Mouse (Mus musculus) liver, embryonic 12.5 days (tissue): ENCODE results near the gene Pdzph1. TPM values are rescaled to one million over a fixed set of nuclear protein-coding genes. Genes with fewer than 3 reads are reported as not detected.

ENCODE experiments used
- ATAC-seq: fragments of 200-750 bp; cut with Nextera tagmentation; 2 replicates; pipeline ENCODE4 v1.8.0; 2017; ENCODE audit warnings: moderate number of reproducible peaks, mild to moderate bottlenecking, moderate library complexity
- H3K27ac ChIP-seq: fragments of 300-500 bp; sonication (generic); 2 replicates; pipeline ENCODE4 v1.5.1; 2016; ENCODE audit warnings: mild to moderate bottlenecking
- H3K27me3 ChIP-seq: fragments of 300-500 bp; sonication (generic); replicated peaks from 2 replicates; pipeline ENCODE4 v1.6.1; 2016; ENCODE audit warnings: mild to moderate bottlenecking, moderate library complexity
- H3K36me3 ChIP-seq: fragments of 300-500 bp; sonication (generic); 2 replicates; pipeline ENCODE4 v1.6.1; 2016; ENCODE audit warnings: mild to moderate bottlenecking, moderate library complexity
- H3K4me1 ChIP-seq: fragments of 300-500 bp; sonication (generic); 2 replicates; pipeline ENCODE4 v1.6.1; 2016
- H3K4me2 ChIP-seq: fragments of 300-500 bp; sonication (generic); 2 replicates; pipeline ENCODE4 v1.6.1; 2016; ENCODE audit warnings: mild to moderate bottlenecking, moderate library complexity
- H3K4me3 ChIP-seq: fragments of 300-500 bp; sonication (generic); 2 replicates; pipeline ENCODE4 v1.5.1; 2016; ENCODE audit warnings: mild to moderate bottlenecking, moderate library complexity
- H3K9ac ChIP-seq: fragments of 300-500 bp; sonication (generic); 2 replicates; pipeline ENCODE4 v1.6.1; 2016; ENCODE audit warnings: mild to moderate bottlenecking, moderate library complexity
- H3K9me3 ChIP-seq: fragments of 300-500 bp; sonication (generic); replicated peaks from 2 replicates; pipeline ENCODE4 v1.6.1; 2016; ENCODE audit warnings: mild to moderate bottlenecking, moderate library complexity
- WGBS: fragments of 180-500 bp; shearing (Covaris S2); methylation state at CpG from one replicate; pipeline ENCODE4 v1.1.7; 2016; ENCODE audit not compliant: insufficient replicate concordance; 5-methylcytosine and 5-hydroxymethylcytosine counted together
- polyA plus RNA-seq: library from polyadenylated mRNA; unstranded; fragments of >200 nt; fragmentation: Nextera tagmentation; extraction: Ambion mirVana; gene quantifications from 2 replicates; pipeline ENCODE4 v1.2.1, GENCODE M21; 2016

Pdzph1 gene
- polyA plus RNA-seq, 1 experiment from 2014 or later: 0.93 TPM

DNA sequence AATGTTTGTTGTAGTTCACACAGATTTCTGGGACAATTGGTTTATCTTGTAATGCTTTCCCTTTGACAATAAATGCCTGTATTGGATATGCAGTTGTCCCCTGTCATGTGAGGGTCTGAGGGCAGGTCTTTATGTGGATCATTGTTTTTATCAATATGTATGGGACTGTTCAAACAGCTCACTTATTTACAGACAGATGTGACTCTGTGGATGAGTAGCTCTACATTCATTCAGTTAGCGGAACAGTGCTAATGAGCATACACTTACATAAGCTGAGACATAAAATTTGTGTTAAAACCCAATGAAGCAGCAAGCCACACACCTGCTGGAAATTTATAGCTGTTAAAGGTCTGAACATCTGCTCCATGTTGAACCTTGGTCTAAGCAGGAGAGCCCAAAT lies 34.1 kb downstream of the Pdzph1 start:
- H3K4me2 ChIP-seq: no peak overlapping the region
- H3K4me1 ChIP-seq: no peaks in the 10 kb centered on the region
- no peak overlapping the region for H3K27ac ChIP-seq
- no peak for ATAC-seq
- no peaks in the 10 kb centered on the region for H3K27me3 ChIP-seq
- 89% methylated on average over 1 of the region's 1 CpGs for WGBS
- H3K9me3 ChIP-seq: no peaks in the 10 kb centered on the region
- H3K9ac ChIP-seq: no peak overlapping the region
- H3K36me3 ChIP-seq: no peaks in the 10 kb centered on the region
- no peak overlapping the region for H3K4me3 ChIP-seq

DNA sequence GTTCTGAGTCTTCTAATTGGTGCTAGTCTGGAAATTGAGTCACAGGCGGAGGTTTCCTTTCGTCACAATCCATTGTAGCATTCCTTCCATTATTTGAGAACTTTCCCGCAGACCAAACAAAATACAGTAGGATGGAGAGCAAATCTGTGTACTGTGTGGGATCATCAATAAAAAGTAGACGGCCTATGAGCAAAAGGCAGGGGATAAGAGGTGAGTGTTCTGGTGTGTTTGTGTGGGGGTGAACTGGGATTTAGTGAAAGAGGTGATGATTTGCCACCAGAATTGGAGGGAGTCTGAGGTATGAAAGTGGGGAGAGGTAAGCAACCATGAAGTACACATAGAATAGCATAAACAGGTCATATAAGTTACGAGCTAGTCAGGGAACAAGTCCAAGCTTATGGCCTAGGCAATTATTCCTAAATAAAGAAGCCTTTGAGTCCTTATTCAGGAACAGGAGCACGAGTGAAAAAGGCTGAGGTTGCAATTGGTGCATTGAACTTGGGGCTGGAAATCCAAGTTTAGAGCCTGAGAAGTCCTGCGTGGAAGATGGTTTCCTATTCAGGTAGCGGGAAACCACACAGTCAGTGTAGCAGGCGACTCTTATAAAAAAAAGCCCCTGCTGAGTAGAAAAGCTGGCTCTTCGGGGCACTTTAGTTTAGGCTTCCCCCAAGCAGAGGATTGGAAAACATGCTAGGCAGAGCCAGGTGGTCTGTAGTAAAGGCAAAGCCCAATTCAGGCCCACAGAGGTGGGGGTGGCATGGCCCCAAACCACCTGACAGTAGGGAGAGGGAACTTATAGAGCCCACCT lies 48.0 kb downstream of the Pdzph1 start:
- H3K36me3 ChIP-seq: no peaks in the 10 kb centered on the region
- H3K9me3 ChIP-seq: no peaks in the 10 kb centered on the region
- no peaks in the 10 kb centered on the region for H3K4me1 ChIP-seq
- no peak for ATAC-seq
- no peak overlapping the region for H3K27ac ChIP-seq
- no peak overlapping the region for H3K4me2 ChIP-seq
- no peak overlapping the region for H3K4me3 ChIP-seq
- H3K9ac ChIP-seq: no peak overlapping the region
- H3K27me3 ChIP-seq: no peaks in the 10 kb centered on the region
- 71% methylated on average over 10 of the region's 10 CpGs for WGBS

DNA sequence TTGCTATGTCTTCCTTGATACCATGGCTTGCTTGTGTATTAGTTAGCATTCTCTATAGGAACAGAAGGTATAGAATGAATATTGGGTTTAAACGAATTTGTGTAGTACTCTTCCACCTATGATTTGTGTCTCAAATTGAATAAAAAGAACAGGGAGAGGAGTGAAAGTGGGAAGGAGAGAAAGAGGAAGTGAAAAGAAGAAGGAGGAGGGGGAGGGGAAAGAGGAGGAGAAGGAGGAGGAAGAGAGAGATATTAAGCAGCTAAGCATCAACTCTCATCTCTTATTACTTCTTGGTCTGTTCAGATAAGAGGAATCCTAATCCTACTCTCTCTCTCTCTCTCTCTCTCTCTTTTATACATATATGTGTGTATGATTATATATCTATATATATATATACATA lies 52.6 kb downstream of the Pdzph1 start:
- no peaks in the 10 kb centered on the region for H3K27me3 ChIP-seq
- H3K9me3 ChIP-seq: no peaks in the 10 kb centered on the region
- no peaks in the 10 kb centered on the region for H3K36me3 ChIP-seq
- ATAC-seq: no peak
- no peak overlapping the region for H3K4me3 ChIP-seq
- no peak overlapping the region for H3K9ac ChIP-seq
- H3K27ac ChIP-seq: no peak overlapping the region
- no peak overlapping the region for H3K4me2 ChIP-seq
- 53% methylated on average over 1 of the region's 1 CpGs for WGBS
- H3K4me1 ChIP-seq: peaks cover 3% of the 10 kb centered on the region; the same call in 1 of the 2 replicates

DNA sequence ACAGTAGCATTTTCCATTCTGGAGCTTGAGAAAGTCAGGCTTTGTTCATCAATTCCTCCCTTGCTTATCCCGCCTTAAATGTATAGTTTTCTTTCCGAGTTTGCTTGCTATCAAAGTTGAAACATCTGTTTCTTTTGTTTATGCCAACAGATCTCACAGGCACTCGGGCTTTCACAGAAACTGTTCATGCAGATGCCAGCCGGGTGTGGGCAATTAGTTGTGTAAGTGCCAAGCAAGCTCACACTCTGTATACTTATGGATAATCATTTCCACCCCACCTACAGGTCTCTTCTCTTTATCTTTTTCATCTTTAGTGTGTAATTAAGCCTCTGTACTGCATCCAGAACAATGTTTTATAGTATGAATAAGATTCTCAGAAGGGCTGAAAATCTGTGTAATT lies 53.6 kb downstream of the Pdzph1 start:
- ATAC-seq: no peak

DNA sequence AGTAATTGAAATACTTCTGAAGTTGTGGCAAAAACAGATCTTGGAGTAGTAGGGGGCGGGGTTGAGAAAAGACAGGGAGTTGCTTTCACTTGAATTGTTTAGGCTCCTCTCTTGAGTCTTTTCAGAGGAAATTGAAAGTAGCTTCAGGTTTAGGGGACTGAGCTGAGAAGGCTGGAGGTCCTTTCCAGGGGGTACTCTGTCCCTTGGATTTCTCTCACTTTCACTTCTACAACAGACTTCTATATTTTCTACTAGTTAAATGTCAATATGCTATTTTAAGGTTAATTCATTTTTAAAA lies 58.2 kb downstream of the Pdzph1 start:
- Histone ChIP-seq H3K9ac (no peak overlapping the region), H3K4me2 (no peak overlapping the region), H3K4me1 (peaks cover 19% of the 10 kb centered on the region; the same call in 1 of the 2 replicates), H3K27ac (no peak overlapping the region), H3K9me3 (no peaks in the 10 kb centered on the region), H3K36me3 (no peaks in the 10 kb centered on the region), H3K4me3 (no peak overlapping the region), H3K27me3 (no peaks in the 10 kb centered on the region)
- ATAC-seq: no peak
- 44% methylated on average over 1 of the region's 1 CpGs for WGBS

More for the DNA sequence above, 53.6 kb downstream of the Pdzph1 start:
- H3K4me3 ChIP-seq: no peak overlapping the region
- H3K36me3 ChIP-seq: no peaks in the 10 kb centered on the region
- H3K4me1 ChIP-seq: peaks cover 6% of the 10 kb centered on the region; the same call in 1 of the 2 replicates
- H3K4me2 ChIP-seq: no peak overlapping the region
- WGBS: 39% methylated on average over 4 of the region's 4 CpGs
- H3K9ac ChIP-seq: no peak overlapping the region
- H3K9me3 ChIP-seq: no peaks in the 10 kb centered on the region
- no peak overlapping the region for H3K27ac ChIP-seq
- H3K27me3 ChIP-seq: no peaks in the 10 kb centered on the region

DNA sequence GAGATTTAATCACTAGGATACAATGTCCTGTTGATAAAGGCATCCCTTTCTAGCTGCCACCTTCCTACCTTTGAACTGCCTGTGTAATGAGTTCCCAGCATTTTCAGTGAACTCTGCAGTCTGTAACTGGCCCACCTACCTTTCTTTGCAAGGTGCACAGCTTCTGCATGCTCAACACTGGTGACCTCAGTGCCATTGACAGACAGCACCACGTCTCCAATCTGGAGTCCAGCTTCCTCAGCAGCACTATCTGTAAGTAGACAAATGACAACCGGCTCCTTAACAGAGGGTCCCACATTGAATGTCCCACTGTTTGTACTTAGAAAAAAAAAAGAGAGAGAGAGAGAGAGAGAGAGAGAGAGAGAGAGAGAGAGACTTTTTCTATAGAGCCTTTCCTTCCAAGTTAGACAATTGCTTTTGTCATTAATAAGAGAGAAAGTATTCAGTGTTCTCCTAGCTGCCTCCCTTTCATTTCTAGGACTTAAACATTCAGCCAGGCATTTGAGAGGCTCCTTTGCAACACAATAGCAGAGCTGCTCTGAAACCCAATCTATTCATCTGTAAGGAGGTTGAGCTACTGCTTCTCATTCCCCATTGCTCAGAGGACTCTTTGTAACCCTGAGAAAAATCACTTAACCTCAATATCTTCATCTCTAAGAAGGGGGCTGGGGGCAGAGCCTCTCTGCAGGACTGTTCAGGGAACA lies 58.7 kb downstream of the Pdzph1 start:
- H3K4me3 ChIP-seq: no peak overlapping the region
- no peak for ATAC-seq
- no peaks in the 10 kb centered on the region for H3K9me3 ChIP-seq
- H3K27ac ChIP-seq: no peak overlapping the region
- 12% methylated on average over 2 of the region's 2 CpGs for WGBS
- H3K4me2 ChIP-seq: no peak overlapping the region
- H3K36me3 ChIP-seq: no peaks in the 10 kb centered on the region
- no peak overlapping the region for H3K9ac ChIP-seq
- H3K27me3 ChIP-seq: no peaks in the 10 kb centered on the region
- peaks cover 17% of the 10 kb centered on the region; the same call in 1 of the 2 replicates for H3K4me1 ChIP-seq

DNA sequence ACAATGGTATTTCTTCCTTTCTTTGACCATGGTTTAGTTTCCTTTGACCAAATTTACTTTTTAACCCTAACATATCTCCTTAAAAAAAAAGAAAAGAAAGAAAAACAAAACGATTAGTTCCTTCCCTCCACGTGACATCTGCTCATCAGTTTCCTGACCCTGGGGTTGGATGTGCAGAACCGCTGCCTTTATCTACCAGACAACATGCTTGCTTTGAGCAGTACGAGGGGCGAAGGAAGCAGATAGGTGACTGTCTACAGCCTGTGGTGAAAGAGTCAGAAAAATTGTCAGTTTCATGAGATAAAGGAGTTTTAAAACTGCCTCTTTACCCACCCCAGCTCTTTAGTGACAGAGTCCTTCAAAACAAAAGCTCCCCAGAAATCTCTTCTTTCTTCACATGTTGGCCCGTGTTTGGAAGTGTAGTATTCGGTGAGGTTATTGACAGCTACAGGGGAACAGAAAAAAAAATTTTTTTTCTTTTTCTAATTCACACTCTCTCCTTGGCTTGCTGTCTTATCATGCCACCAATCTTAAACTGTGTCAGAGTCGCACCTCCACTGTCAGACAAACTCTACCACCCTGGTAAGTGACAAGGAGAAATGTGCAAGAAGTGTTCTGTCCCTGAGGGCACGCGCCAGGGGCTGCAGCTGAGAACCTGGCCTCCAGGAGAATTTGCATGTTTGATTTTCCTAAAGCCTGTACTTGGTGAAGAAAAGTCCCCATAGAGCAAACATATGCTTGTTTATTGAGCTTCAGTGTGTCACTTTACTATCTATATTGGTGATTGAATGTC lies 66.2 kb downstream of the Pdzph1 start:
- ATAC-seq: peak; percentile 95
- H3K27ac ChIP-seq: peak overlapping the region; percentile 84

DNA sequence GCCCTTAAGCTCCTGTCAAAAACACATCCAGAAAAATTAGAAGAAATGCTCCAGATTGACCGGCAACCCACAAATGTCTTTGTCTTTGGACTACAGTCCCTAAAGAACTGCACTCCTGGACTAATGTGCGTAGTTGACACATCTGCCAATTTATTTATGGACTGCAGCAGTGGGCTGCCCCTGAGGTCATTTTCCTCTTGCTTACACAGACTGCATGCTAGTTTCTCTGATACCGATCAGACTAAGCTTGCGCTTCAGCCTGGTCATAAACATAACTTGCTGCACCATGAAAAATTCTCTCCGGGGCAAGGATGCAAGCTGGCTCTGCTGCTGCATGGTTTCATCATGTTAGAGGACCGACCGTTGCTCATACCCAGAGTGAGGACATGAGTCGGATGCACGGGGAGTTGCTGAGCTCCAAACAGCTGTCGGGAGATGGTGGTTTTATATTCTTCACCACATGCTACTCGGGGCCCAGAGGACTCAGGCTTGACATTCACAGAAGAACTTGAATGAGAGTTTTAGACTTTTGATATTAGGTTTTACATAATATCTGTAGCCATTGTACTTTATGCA lies 67.2 kb downstream of the Pdzph1 start:
- Histone ChIP-seq H3K27ac (peak overlapping the region; percentile 84; the same call in 1 of the 2 replicates), H3K4me2 (peak overlapping the region; percentile 51), H3K4me3 (no peak overlapping the region)

More for the DNA sequence above, 66.2 kb downstream of the Pdzph1 start:
- Histone ChIP-seq H3K9ac (peak overlapping the region; percentile 34; the same call in 1 of the 2 replicates), H3K4me3 (peak overlapping the region; percentile 20; the same call in 1 of the 2 replicates), H3K4me2 (peak overlapping the region; percentile 51), H3K27me3 (no peaks in the 10 kb centered on the region), H3K9me3 (no peaks in the 10 kb centered on the region), H3K36me3 (no peaks in the 10 kb centered on the region), H3K4me1 (peaks cover 36% of the 10 kb centered on the region)
- WGBS: 19% methylated on average over 10 of the region's 10 CpGs

DNA sequence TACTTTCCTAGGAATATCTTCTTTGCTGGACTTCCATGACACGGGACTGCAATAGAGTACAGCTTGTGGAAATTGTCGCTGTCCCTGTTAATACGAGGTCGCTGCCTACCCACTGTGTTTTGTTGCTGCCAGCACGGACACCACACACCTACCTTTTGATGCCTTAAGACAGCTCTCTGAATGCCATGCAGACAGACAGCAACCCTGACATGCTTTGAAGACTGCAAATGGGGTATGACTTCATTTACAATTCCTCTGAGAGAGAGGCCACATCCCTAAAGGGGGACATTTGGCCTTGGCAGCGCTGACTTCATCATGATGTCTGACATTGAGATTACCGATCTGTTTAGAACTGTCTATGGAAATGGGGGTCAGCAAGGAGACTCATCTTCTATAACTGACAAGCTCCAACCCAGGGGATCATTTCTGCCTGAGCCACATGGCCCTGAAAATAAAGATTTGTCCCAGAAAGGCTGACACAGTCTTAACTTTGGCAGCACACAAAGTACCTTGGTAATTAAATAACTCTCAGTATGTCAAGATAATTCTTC lies 67.8 kb downstream of the Pdzph1 start:
- Histone ChIP-seq H3K4me2 (no peak overlapping the region), H3K27me3 (no peaks in the 10 kb centered on the region), H3K27ac (no peak overlapping the region), H3K4me1 (peaks cover 36% of the 10 kb centered on the region), H3K9ac (no peak overlapping the region), H3K36me3 (no peaks in the 10 kb centered on the region), H3K9me3 (no peaks in the 10 kb centered on the region), H3K4me3 (no peak overlapping the region)
- no peak for ATAC-seq
- 55% methylated on average over 7 of the region's 7 CpGs for WGBS

More for the DNA sequence above, 67.2 kb downstream of the Pdzph1 start:
- H3K9me3 ChIP-seq: no peaks in the 10 kb centered on the region
- no peaks in the 10 kb centered on the region for H3K36me3 ChIP-seq
- H3K9ac ChIP-seq: no peak overlapping the region
- 35% methylated on average over 11 of the region's 11 CpGs for WGBS
- peak; percentile 20; the same call in 1 of the 2 replicates for ATAC-seq
- no peaks in the 10 kb centered on the region for H3K27me3 ChIP-seq
- peaks cover 36% of the 10 kb centered on the region for H3K4me1 ChIP-seq

DNA sequence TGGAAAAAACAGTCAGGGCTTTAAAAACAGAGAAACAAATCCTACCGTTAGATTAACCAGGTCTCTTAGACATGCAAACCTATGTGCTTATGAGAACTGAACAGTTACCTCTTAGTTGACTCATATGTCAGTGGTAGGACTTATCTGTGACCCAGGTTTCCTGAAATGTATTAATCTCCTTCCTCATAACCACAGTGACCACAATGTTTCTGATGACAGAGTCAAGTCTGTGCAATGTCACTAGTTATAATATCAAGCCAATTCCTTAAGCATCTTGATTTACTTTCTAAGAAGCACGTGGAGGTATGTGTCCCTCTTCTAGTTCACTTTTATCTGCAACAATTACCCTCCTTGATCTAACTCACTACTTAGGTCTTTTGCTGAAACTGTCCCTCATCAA lies 68.4 kb downstream of the Pdzph1 start:
- 32% methylated on average over 2 of the region's 2 CpGs for WGBS
- H3K9me3 ChIP-seq: no peaks in the 10 kb centered on the region
- H3K4me1 ChIP-seq: peaks cover 36% of the 10 kb centered on the region
- no peak overlapping the region for H3K9ac ChIP-seq
- H3K27ac ChIP-seq: peak overlapping the region; percentile 48; the same call in 1 of the 2 replicates
- no peak overlapping the region for H3K4me3 ChIP-seq
- no peak overlapping the region for H3K4me2 ChIP-seq
- H3K27me3 ChIP-seq: no peaks in the 10 kb centered on the region
- peak; percentile 18; the same call in 1 of the 2 replicates for ATAC-seq
- no peaks in the 10 kb centered on the region for H3K36me3 ChIP-seq

DNA sequence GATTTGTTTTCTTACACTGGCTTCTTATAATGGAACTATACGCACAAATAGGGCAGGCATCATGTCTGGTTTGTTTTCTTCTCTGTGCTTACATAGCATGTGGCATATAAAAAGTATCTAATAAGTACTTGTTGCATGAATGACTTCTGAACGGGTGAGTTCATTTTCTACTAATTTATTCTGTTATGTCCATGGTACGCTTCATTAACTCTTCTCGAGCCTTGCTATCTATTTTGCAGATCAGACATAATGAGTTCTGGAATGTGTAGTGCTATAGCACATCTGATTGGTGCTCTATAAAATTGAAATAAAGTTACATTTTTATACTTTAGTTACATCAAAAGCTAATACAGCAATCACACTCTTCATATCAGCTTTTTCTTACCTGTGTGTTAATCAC lies 71.2 kb downstream of the Pdzph1 start:
- H3K27ac ChIP-seq: no peak overlapping the region
- WGBS: 68% methylated on average over 4 of the region's 4 CpGs
- H3K4me2 ChIP-seq: no peak overlapping the region
- no peak overlapping the region for H3K4me3 ChIP-seq
- H3K27me3 ChIP-seq: no peaks in the 10 kb centered on the region
- no peaks in the 10 kb centered on the region for H3K36me3 ChIP-seq
- no peaks in the 10 kb centered on the region for H3K9me3 ChIP-seq
- ATAC-seq: no peak
- peaks cover 25% of the 10 kb centered on the region for H3K4me1 ChIP-seq
- no peak overlapping the region for H3K9ac ChIP-seq
